In genomic region chr6:49280942-49281341, GRCm38 (mm10) we compare ENCODE assay signal across 16 mouse cellular contexts.
"Had no signal": no experiment of that assay in that cellular context is flagged by ENCODE, and none has a peak within 500 bp of the region (broad histone marks: within the 10 kb centered on the region; RNA-seq: fewer than 3 reads in every experiment).

No protein-coding gene starts in this region.

- H3K4me1 ChIP-seq: limb, embryonic 10.5 days; liver, embryonic 15.5 days; midbrain, embryonic 12.5 days; neural tube, embryonic 15.5 days had no signal

- H3K27me3 ChIP-seq: liver, embryonic 15.5 days; megakaryocyte, embryonic 14.5 days; midbrain, embryonic 12.5 days; neural tube, embryonic 15.5 days had no signal

- ATAC-seq: lung, postnatal 0 days; midbrain, embryonic 16.5 days had no signal

- H3K36me3 ChIP-seq: limb, embryonic 10.5 days; liver, embryonic 15.5 days; midbrain, embryonic 12.5 days; neural tube, embryonic 15.5 days had no signal

- H3K4me3 ChIP-seq: left cerebral cortex, adult 2 months; limb, embryonic 10.5 days; liver, embryonic 15.5 days; megakaryocyte, embryonic 14.5 days; midbrain, embryonic 12.5 days; neural tube, embryonic 15.5 days had no signal

- DNase-seq: kidney, adult 18-20 months; kidney, postnatal 25 days; right cerebral cortex, adult 18-20 months; right cerebral cortex, postnatal 25 days; thymus, postnatal 4 days had no signal

- H3K9me3 ChIP-seq: limb, embryonic 10.5 days; liver, embryonic 15.5 days; midbrain, embryonic 12.5 days; neural tube, embryonic 15.5 days had no signal

- H3K9ac ChIP-seq: liver, embryonic 15.5 days; midbrain, embryonic 12.5 days; neural tube, embryonic 15.5 days had no signal

- H3K27ac ChIP-seq: left cerebral cortex, adult 2 months; limb, embryonic 10.5 days; liver, embryonic 15.5 days; macrophage; midbrain, embryonic 12.5 days; neural tube, embryonic 15.5 days; stomach, postnatal 0 days had no signal

- H3K4me2 ChIP-seq: liver, embryonic 11.5 days; liver, embryonic 15.5 days; midbrain, embryonic 12.5 days; neural tube, embryonic 15.5 days had no signal
